Mouse (Mus musculus): ENCODE data around the gene 2810006K23Rik. TPM values are rescaled to one million over a fixed set of nuclear protein-coding genes. Genes with fewer than 3 reads are reported as not detected.

Gene 2810006K23Rik
- polyA plus RNA-seq, 1 experiment from 2014 or later, result 15.5 TPM

- Histone ChIP-seq H3K4me3 (no peak overlapping the region), H3K27me3 (no peaks in the 10 kb centered on the region), H3K36me3 (peaks cover 18% of the 10 kb centered on the region), H3K4me2 (no peak overlapping the region), H3K27ac (no peak overlapping the region), H3K4me1 (replicated peaks) (no peaks in the 10 kb centered on the region), H3K9me3 (no peaks in the 10 kb centered on the region), H3K9ac (no peak overlapping the region)
- no peak for ATAC-seq (ENCODE audit: low FRiP score)
- WGBS, result 81% methylated on average over 6 of the region's 6 CpGs
These were observed 36.5 kb downstream of the 2810006K23Rik start for GRCm38 (mm10) chr5:124364173-124364918.

- no peak overlapping the region for H3K27ac ChIP-seq
- H3K9me3 ChIP-seq, result no peaks in the 10 kb centered on the region
- H3K4me2 ChIP-seq, result no peak overlapping the region
- H3K27me3 ChIP-seq, result no peaks in the 10 kb centered on the region
- ATAC-seq (ENCODE audit: low FRiP score), result no peak
- WGBS, result 98% methylated on average over 2 of the region's 2 CpGs
- H3K36me3 ChIP-seq, result peaks cover 31% of the 10 kb centered on the region
- H3K4me3 ChIP-seq, result no peak overlapping the region
- no peak overlapping the region for H3K9ac ChIP-seq
- H3K4me1 ChIP-seq (replicated peaks), result no peaks in the 10 kb centered on the region
These were observed 37.9 kb downstream of the 2810006K23Rik start for GRCm38 (mm10) chr5:124365754-124366153.

GRCm38 (mm10) chr5:124366721-124367120, 38.8 kb downstream of the 2810006K23Rik start:
- Histone ChIP-seq H3K27ac (no peak overlapping the region), H3K4me2 (no peak overlapping the region), H3K27me3 (no peaks in the 10 kb centered on the region), H3K36me3 (peaks cover 41% of the 10 kb centered on the region), H3K9ac (no peak overlapping the region), H3K4me1 (replicated peaks) (no peaks in the 10 kb centered on the region), H3K4me3 (no peak overlapping the region), H3K9me3 (no peaks in the 10 kb centered on the region)
- WGBS, result 84% methylated on average over 3 of the region's 3 CpGs
- ATAC-seq (ENCODE audit: low FRiP score), result no peak

GRCm38 (mm10) chr5:124374298-124374697, 46.4 kb downstream of the 2810006K23Rik start:
- H3K36me3 ChIP-seq, result peaks cover 86% of the 10 kb centered on the region
- H3K4me3 ChIP-seq, result no peak overlapping the region
- ATAC-seq (ENCODE audit: low FRiP score), result no peak
- H3K27me3 ChIP-seq, result no peaks in the 10 kb centered on the region
- H3K9me3 ChIP-seq, result no peaks in the 10 kb centered on the region
- H3K9ac ChIP-seq, result no peak overlapping the region
- 98% methylated on average over 7 of the region's 7 CpGs for WGBS
- no peaks in the 10 kb centered on the region for H3K4me1 ChIP-seq (replicated peaks)
- no peak overlapping the region for H3K27ac ChIP-seq
- H3K4me2 ChIP-seq, result no peak overlapping the region

- Histone ChIP-seq H3K4me3 (no peak overlapping the region), H3K9me3 (no peaks in the 10 kb centered on the region), H3K4me1 (replicated peaks) (no peaks in the 10 kb centered on the region), H3K27ac (no peak overlapping the region), H3K27me3 (no peaks in the 10 kb centered on the region), H3K9ac (no peak overlapping the region), H3K4me2 (no peak overlapping the region), H3K36me3 (peaks cover 86% of the 10 kb centered on the region)
- ATAC-seq (ENCODE audit: low FRiP score), result no peak
- WGBS, result 96% methylated on average over 1 of the region's 1 CpGs
These were observed 48.5 kb downstream of the 2810006K23Rik start for GRCm38 (mm10) chr5:124376401-124376800.

- H3K27ac ChIP-seq, result no peak overlapping the region
- H3K9me3 ChIP-seq, result no peaks in the 10 kb centered on the region
- H3K9ac ChIP-seq, result no peak overlapping the region
- H3K4me2 ChIP-seq, result no peak overlapping the region
- no peaks in the 10 kb centered on the region for H3K4me1 ChIP-seq (replicated peaks)
- H3K27me3 ChIP-seq, result no peaks in the 10 kb centered on the region
- H3K4me3 ChIP-seq, result no peak overlapping the region
- ATAC-seq (ENCODE audit: low FRiP score), result no peak
- WGBS, result 91% methylated on average over 4 of the region's 4 CpGs
- peaks cover 86% of the 10 kb centered on the region for H3K36me3 ChIP-seq
These were observed 49.3 kb downstream of the 2810006K23Rik start for GRCm38 (mm10) chr5:124377149-124377548.

- no peaks in the 10 kb centered on the region for H3K9me3 ChIP-seq
- 100% methylated on average over 1 of the region's 1 CpGs for WGBS
- peaks cover 87% of the 10 kb centered on the region for H3K36me3 ChIP-seq
- no peak overlapping the region for H3K4me3 ChIP-seq
- no peak for ATAC-seq (ENCODE audit: low FRiP score)
- H3K27me3 ChIP-seq, result no peaks in the 10 kb centered on the region
- no peak overlapping the region for H3K27ac ChIP-seq
- H3K9ac ChIP-seq, result no peak overlapping the region
- H3K4me1 ChIP-seq (replicated peaks), result no peaks in the 10 kb centered on the region
- H3K4me2 ChIP-seq, result no peak overlapping the region
These were observed 52.2 kb downstream of the 2810006K23Rik start for GRCm38 (mm10) chr5:124380121-124380520.

GRCm38 (mm10) chr5:124387932-124388331, 60.0 kb downstream of the 2810006K23Rik start:
- Histone ChIP-seq H3K4me2 (no peak overlapping the region), H3K36me3 (peaks cover 87% of the 10 kb centered on the region), H3K9me3 (no peaks in the 10 kb centered on the region), H3K27me3 (no peaks in the 10 kb centered on the region), H3K27ac (no peak overlapping the region), H3K4me1 (replicated peaks) (no peaks in the 10 kb centered on the region), H3K9ac (no peak overlapping the region), H3K4me3 (no peak overlapping the region)
- ATAC-seq (ENCODE audit: low FRiP score), result no peak
- 84% methylated on average over 5 of the region's 5 CpGs for WGBS

Other genes with a start within 250 kb of the 2810006K23Rik start
- gene Abcb9, start 232.3 kb upstream of the 2810006K23Rik start, polyA plus RNA-seq (2015; fragmentation: Nextera tagmentation; extraction: Ambion mirVana), result 7.1 and 8.3 TPM in 2 replicates
- gene Ogfod2, start 215.8 kb upstream of the 2810006K23Rik start, polyA plus RNA-seq (2015; fragmentation: Nextera tagmentation; extraction: Ambion mirVana), result 29.4 and 34.0 TPM in 2 replicates
- gene Arl6ip4, start 212.0 kb upstream of the 2810006K23Rik start, polyA plus RNA-seq (2015; fragmentation: Nextera tagmentation; extraction: Ambion mirVana), result 71.7 and 75.1 TPM in 2 replicates
- gene Pitpnm2, start 78.3 kb upstream of the 2810006K23Rik start, polyA plus RNA-seq (2015; fragmentation: Nextera tagmentation; extraction: Ambion mirVana), result 7.4 and 8.3 TPM in 2 replicates
- 14.0 and 14.3 TPM in 2 replicates for gene Mphosph9, start 117 bp upstream of the 2810006K23Rik start, polyA plus RNA-seq (2015; fragmentation: Nextera tagmentation; extraction: Ambion mirVana)
- gene Cdk2ap1, start 35.0 kb downstream of the 2810006K23Rik start, polyA plus RNA-seq (2015; fragmentation: Nextera tagmentation; extraction: Ambion mirVana), result 67.9 and 68.6 TPM in 2 replicates
- 108 and 115 TPM in 2 replicates for gene Sbno1, start 97.9 kb downstream of the 2810006K23Rik start, polyA plus RNA-seq (2015; fragmentation: Nextera tagmentation; extraction: Ambion mirVana)
- gene Kmt5a, start 111.8 kb downstream of the 2810006K23Rik start, polyA plus RNA-seq (2015; fragmentation: Nextera tagmentation; extraction: Ambion mirVana), result 18.0 and 20.6 TPM in 2 replicates
- 21.2 and 23.8 TPM in 2 replicates for gene Rilpl2, start 150.3 kb downstream of the 2810006K23Rik start, polyA plus RNA-seq (2015; fragmentation: Nextera tagmentation; extraction: Ambion mirVana)
- gene Snrnp35, start 155.0 kb downstream of the 2810006K23Rik start, polyA plus RNA-seq (2015; fragmentation: Nextera tagmentation; extraction: Ambion mirVana), result 22.5 and 27.5 TPM in 2 replicates
- 11.5 and 12.1 TPM in 2 replicates for gene Rilpl1, start 203.3 kb downstream of the 2810006K23Rik start, polyA plus RNA-seq (2015; fragmentation: Nextera tagmentation; extraction: Ambion mirVana)
- 360 and 367 TPM in 2 replicates for gene Tmed2, start 212.6 kb downstream of the 2810006K23Rik start, polyA plus RNA-seq (2015; fragmentation: Nextera tagmentation; extraction: Ambion mirVana)
- 26.4 and 27.5 TPM in 2 replicates for gene Ddx55, start 224.8 kb downstream of the 2810006K23Rik start, polyA plus RNA-seq (2015; fragmentation: Nextera tagmentation; extraction: Ambion mirVana)